Mouse (Mus musculus): ENCODE data around the gene Lyrm9. TPM values are rescaled to one million over a fixed set of nuclear protein-coding genes. Genes with fewer than 3 reads are reported as not detected.

Lyrm9 gene
- polyA plus RNA-seq, 1 experiment from 2014 or later, result 11.8 TPM

DNA sequence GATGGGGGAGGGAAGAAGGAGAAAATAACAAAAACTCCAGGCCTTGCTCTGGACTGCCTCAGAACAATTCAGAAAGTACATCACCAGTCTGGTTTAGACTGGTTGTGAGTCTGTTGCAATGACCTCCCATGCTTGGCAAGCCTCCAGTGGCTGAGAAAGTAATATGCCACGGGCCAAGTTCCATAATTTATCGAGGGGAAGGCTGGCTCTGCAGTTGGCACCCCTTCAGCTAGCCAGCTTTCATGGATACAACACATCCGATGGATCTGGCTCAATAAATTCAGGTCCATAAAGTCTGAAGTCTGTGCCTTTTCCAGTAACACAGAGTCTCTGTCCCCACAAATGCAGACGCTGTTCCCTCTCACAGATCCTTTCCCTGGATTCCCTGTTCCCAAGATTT, 34.8 kb upstream of the Lyrm9 start:
- no peak overlapping the region for H3K4me3 ChIP-seq (ENCODE audit: low read depth, low read length)
- H3K27ac ChIP-seq (ENCODE audit: low read length), result no peak overlapping the region
- H3K27me3 ChIP-seq (ENCODE audit: control insufficient read depth, insufficient read depth, low read depth, low read length), result no peaks in the 10 kb centered on the region
- H3K36me3 ChIP-seq (ENCODE audit: control insufficient read depth, insufficient read depth), result no peaks in the 10 kb centered on the region
- WGBS (ENCODE audit: insufficient replicate concordance), result 51% methylated on average over 4 of the region's 4 CpGs
- no peak overlapping the region for H3K4me2 ChIP-seq (ENCODE audit: low read depth, low read length)
- no peaks in the 10 kb centered on the region for H3K9me3 ChIP-seq (replicated peaks; ENCODE audit: control insufficient read depth, low read length)
- no peaks in the 10 kb centered on the region for H3K4me1 ChIP-seq (ENCODE audit: control insufficient read depth, low read depth, low read length)
- ATAC-seq (ENCODE audit: low read depth), result no peak
- no peak overlapping the region for H3K9ac ChIP-seq (ENCODE audit: low read depth, low read length)

DNA sequence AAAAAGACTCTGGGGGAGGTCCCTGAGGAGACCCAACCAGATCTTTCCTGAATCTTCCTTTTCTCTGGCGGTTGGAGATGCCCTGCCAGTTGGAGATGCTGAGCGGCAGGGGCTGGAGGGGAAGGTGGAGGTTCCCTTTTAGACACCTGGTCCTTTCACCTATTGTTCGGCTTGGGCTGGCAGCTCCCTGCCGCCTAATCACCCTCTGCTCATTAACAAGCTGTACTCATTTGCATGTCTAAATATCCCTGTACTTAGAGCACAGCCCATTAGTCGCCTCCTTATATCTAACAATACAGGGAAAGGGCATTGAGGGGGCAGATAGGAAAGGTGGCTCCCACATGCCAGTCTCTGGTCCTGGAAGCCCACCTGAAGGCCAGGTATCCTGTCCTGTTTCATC, 34.3 kb upstream of the Lyrm9 start:
- no peak overlapping the region for H3K27ac ChIP-seq (ENCODE audit: low read length)

DNA sequence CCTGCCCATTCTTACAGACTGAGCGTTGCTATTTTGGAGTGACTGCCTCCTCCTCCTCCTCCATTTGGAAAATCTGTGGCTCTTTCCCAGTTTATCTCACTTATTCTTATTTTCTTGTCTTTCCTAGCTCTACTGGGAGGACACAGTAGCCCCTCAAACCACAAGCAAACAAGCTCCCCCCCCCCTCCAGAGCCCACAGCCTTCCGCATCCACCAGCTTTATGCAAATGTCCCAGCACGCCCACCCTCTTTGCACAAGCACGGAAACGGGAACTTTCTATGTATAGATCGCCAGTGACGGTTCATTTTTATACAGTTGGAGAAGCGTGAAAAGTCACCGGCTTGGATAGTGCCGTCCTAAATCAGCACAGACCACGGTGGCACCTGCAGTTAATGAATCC, 33.9 kb upstream of the Lyrm9 start:
- peak overlapping the region; percentile 34 for H3K4me2 ChIP-seq (ENCODE audit: low read depth, low read length)
- 0 out of 2 replicates have a peak overlapping the region, but pooled peaks have one; percentile 18 for H3K4me3 ChIP-seq (ENCODE audit: low read depth, low read length)
- WGBS (ENCODE audit: insufficient replicate concordance), result 10% methylated on average over 11 of the region's 11 CpGs
- ATAC-seq (ENCODE audit: low read depth), result no peak
- no peaks in the 10 kb centered on the region for H3K9me3 ChIP-seq (replicated peaks; ENCODE audit: control insufficient read depth, low read length)
- no peak overlapping the region for H3K9ac ChIP-seq (ENCODE audit: low read depth, low read length)
- no peaks in the 10 kb centered on the region for H3K4me1 ChIP-seq (ENCODE audit: control insufficient read depth, low read depth, low read length)
- no peaks in the 10 kb centered on the region for H3K27me3 ChIP-seq (ENCODE audit: control insufficient read depth, insufficient read depth, low read depth, low read length)
- no peaks in the 10 kb centered on the region for H3K36me3 ChIP-seq (ENCODE audit: control insufficient read depth, insufficient read depth)
- no peak overlapping the region for H3K27ac ChIP-seq (ENCODE audit: low read length)

More for the DNA sequence above, 34.3 kb upstream of the Lyrm9 start:
- Histone ChIP-seq H3K27me3 (ENCODE audit: control insufficient read depth, insufficient read depth, low read depth, low read length) (no peaks in the 10 kb centered on the region), H3K36me3 (ENCODE audit: control insufficient read depth, insufficient read depth) (no peaks in the 10 kb centered on the region), H3K4me3 (ENCODE audit: low read depth, low read length) (no peak overlapping the region), H3K9me3 (replicated peaks; ENCODE audit: control insufficient read depth, low read length) (no peaks in the 10 kb centered on the region), H3K9ac (ENCODE audit: low read depth, low read length) (no peak overlapping the region), H3K4me2 (ENCODE audit: low read depth, low read length) (no peak overlapping the region), H3K4me1 (ENCODE audit: control insufficient read depth, low read depth, low read length) (no peaks in the 10 kb centered on the region)
- 35% methylated on average over 5 of the region's 5 CpGs for WGBS (ENCODE audit: insufficient replicate concordance)
- no peak for ATAC-seq (ENCODE audit: low read depth)

DNA sequence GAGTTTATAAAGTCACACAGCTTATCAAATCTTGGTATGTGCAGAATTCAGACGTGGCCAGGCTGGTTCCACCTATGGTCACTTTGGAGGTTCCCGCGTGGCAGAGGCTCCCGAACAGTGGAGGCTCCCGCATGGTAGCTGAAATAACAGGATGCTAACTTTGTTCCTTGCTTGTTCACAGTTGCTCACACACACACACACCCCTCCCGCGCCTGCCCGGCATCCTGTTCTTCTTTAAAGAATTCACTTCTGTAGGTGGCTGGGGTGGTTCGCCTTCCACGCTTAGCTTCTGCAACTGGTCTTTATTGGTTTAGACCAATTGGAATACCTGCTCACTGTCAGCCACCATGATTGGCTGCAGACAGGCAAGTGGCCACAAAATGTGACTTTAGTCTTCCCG, 33.3 kb upstream of the Lyrm9 start:
- H3K27me3 ChIP-seq (ENCODE audit: control insufficient read depth, insufficient read depth, low read depth, low read length), result no peaks in the 10 kb centered on the region
- no peak for ATAC-seq (ENCODE audit: low read depth)
- no peak overlapping the region for H3K4me3 ChIP-seq (ENCODE audit: low read depth, low read length)
- H3K4me2 ChIP-seq (ENCODE audit: low read depth, low read length), result peak overlapping the region; percentile 34
- no peak overlapping the region for H3K9ac ChIP-seq (ENCODE audit: low read depth, low read length)
- no peaks in the 10 kb centered on the region for H3K36me3 ChIP-seq (ENCODE audit: control insufficient read depth, insufficient read depth)
- no peaks in the 10 kb centered on the region for H3K9me3 ChIP-seq (replicated peaks; ENCODE audit: control insufficient read depth, low read length)
- no peak overlapping the region for H3K27ac ChIP-seq (ENCODE audit: low read length)
- H3K4me1 ChIP-seq (ENCODE audit: control insufficient read depth, low read depth, low read length), result no peaks in the 10 kb centered on the region
- 45% methylated on average over 11 of the region's 11 CpGs for WGBS (ENCODE audit: insufficient replicate concordance)

DNA sequence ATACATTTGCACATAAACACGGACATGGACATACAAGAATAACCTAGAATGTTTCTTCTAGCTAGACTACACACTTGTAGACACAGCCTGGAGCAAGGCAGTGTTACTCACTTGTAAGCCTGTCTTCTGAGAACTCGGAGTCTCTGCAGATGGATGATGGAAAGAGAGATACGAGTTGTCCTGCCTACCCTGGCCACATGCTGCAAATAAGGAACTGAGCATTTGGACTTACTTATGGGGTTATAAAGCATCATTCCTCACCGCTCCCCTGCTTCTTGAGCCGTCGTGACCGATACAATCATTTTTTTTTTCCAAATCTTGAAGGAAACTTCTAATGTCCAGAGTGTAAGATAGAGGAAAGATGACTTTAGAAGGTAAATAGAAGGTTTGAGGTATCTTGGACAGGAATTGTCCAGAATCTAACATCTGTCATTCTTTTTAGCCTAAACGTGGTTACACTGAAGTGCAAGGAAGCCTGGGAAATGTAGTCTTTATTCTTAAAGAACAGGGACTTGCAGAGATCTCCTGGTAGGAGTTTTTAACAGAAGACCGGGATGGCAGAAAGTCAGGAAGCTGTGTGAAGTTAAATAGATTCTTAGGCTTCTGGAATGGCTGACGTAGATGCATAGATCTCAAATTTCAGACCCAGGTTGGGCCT, 30.2 kb upstream of the Lyrm9 start:
- ATAC-seq (ENCODE audit: low read depth), result no peak

DNA sequence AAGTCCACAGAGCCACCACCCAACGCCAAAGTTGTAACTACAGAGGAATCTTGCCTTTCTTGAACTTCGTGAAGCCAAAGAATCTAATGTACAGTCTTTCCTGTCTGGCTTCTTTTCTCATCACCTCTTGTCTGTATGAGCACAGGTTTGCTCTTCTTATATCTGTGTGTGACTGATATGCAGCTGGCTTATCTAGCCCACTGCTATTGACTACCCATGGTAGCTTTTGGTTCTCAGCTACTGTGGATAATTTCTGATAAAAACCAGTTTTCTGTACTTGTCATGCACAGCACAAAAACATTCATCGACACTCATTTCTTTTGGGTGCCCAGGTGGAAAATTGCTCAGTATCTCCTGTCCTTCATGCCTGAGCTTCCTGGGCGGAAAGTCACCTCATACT, 25.3 kb upstream of the Lyrm9 start:
- 40% methylated on average over 4 of the region's 4 CpGs for WGBS (ENCODE audit: insufficient replicate concordance)
- Histone ChIP-seq H3K9me3 (replicated peaks; ENCODE audit: control insufficient read depth, low read length) (no peaks in the 10 kb centered on the region), H3K27me3 (ENCODE audit: control insufficient read depth, insufficient read depth, low read depth, low read length) (no peaks in the 10 kb centered on the region), H3K27ac (ENCODE audit: low read length) (peak overlapping the region; percentile 50), H3K9ac (ENCODE audit: low read depth, low read length) (no peak overlapping the region), H3K4me2 (ENCODE audit: low read depth, low read length) (no peak overlapping the region), H3K4me3 (ENCODE audit: low read depth, low read length) (no peak overlapping the region), H3K4me1 (ENCODE audit: control insufficient read depth, low read depth, low read length) (peaks cover 13% of the 10 kb centered on the region), H3K36me3 (ENCODE audit: control insufficient read depth, insufficient read depth) (no peaks in the 10 kb centered on the region)
- ATAC-seq (ENCODE audit: low read depth), result peak; percentile 80

More for the DNA sequence above, 30.2 kb upstream of the Lyrm9 start:
- no peaks in the 10 kb centered on the region for H3K36me3 ChIP-seq (ENCODE audit: control insufficient read depth, insufficient read depth)
- H3K4me1 ChIP-seq (ENCODE audit: control insufficient read depth, low read depth, low read length), result peaks cover 1% of the 10 kb centered on the region
- no peak overlapping the region for H3K27ac ChIP-seq (ENCODE audit: low read length)
- no peak overlapping the region for H3K4me3 ChIP-seq (ENCODE audit: low read depth, low read length)
- H3K9me3 ChIP-seq (replicated peaks; ENCODE audit: control insufficient read depth, low read length), result no peaks in the 10 kb centered on the region
- 63% methylated on average over 10 of the region's 10 CpGs for WGBS (ENCODE audit: insufficient replicate concordance)
- no peak overlapping the region for H3K9ac ChIP-seq (ENCODE audit: low read depth, low read length)
- no peak overlapping the region for H3K4me2 ChIP-seq (ENCODE audit: low read depth, low read length)
- no peaks in the 10 kb centered on the region for H3K27me3 ChIP-seq (ENCODE audit: control insufficient read depth, insufficient read depth, low read depth, low read length)

DNA sequence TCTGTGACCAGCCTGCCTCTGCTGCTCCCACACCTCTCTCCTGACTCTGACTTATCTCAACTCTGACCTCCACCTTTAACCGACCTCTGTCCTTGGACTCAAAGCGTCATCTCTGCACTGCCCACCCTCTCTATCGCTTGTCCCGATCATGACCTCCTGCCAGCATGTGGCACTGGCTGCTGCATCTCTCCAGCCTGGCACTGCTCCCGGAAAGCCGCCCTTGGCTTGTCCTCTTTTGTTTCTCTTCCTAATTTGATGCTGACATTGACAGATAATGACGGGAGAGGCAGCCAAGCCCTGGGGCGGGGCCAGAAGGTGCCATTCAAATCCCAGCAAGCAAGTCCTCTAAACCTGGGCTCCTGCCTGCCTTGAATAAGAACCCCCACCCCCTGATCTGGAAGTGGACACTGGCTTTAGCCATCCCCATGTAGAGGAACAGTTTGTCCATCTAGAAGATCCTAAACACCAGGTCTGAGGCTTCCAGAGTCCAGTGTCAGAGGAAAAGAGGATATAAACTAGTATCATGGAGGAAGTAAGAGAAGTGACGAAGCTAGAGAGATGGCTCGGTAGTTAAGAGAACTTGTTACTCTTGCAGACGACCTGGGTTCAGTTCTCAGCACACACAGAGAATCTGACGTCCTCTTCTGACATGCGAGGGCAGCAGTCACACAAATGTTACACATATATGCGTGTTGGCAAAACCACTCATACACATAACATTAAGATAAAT, 22.6 kb upstream of the Lyrm9 start:
- ATAC-seq (ENCODE audit: low read depth), result no peak
- no peak overlapping the region for H3K9ac ChIP-seq (ENCODE audit: low read depth, low read length)
- no peaks in the 10 kb centered on the region for H3K9me3 ChIP-seq (replicated peaks; ENCODE audit: control insufficient read depth, low read length)
- no peaks in the 10 kb centered on the region for H3K27me3 ChIP-seq (ENCODE audit: control insufficient read depth, insufficient read depth, low read depth, low read length)
- H3K4me1 ChIP-seq (ENCODE audit: control insufficient read depth, low read depth, low read length), result peaks cover 13% of the 10 kb centered on the region
- no peaks in the 10 kb centered on the region for H3K36me3 ChIP-seq (ENCODE audit: control insufficient read depth, insufficient read depth)
- no peak overlapping the region for H3K4me2 ChIP-seq (ENCODE audit: low read depth, low read length)
- H3K27ac ChIP-seq (ENCODE audit: low read length), result no peak overlapping the region
- WGBS (ENCODE audit: insufficient replicate concordance), result 46% methylated on average over 14 of the region's 14 CpGs
- no peak overlapping the region for H3K4me3 ChIP-seq (ENCODE audit: low read depth, low read length)

DNA sequence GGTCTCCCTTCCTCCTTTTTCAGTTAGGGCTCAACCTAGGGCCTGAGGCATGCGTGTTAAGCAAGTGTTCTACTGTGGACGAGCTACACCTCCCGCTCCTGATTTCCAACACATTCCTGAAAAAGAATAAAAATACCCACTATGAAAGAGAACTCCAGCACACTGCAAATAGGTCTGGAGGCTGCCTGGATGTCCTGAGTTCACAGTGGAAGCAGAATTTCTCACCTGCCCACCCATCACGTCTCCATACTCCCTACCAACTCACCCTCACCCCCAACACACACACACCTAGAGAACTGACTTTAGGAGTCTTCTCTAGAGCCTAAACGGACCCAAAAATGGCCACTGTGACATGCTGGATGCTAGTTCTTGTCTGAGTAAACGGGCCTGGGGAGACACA, 21.8 kb upstream of the Lyrm9 start:
- peaks cover 13% of the 10 kb centered on the region for H3K4me1 ChIP-seq (ENCODE audit: control insufficient read depth, low read depth, low read length)
- 75% methylated on average over 6 of the region's 6 CpGs for WGBS (ENCODE audit: insufficient replicate concordance)
- ATAC-seq (ENCODE audit: low read depth), result no peak
- no peaks in the 10 kb centered on the region for H3K27me3 ChIP-seq (ENCODE audit: control insufficient read depth, insufficient read depth, low read depth, low read length)
- no peak overlapping the region for H3K9ac ChIP-seq (ENCODE audit: low read depth, low read length)
- no peaks in the 10 kb centered on the region for H3K36me3 ChIP-seq (ENCODE audit: control insufficient read depth, insufficient read depth)
- H3K4me3 ChIP-seq (ENCODE audit: low read depth, low read length), result no peak overlapping the region
- H3K27ac ChIP-seq (ENCODE audit: low read length), result no peak overlapping the region
- no peaks in the 10 kb centered on the region for H3K9me3 ChIP-seq (replicated peaks; ENCODE audit: control insufficient read depth, low read length)
- no peak overlapping the region for H3K4me2 ChIP-seq (ENCODE audit: low read depth, low read length)

DNA sequence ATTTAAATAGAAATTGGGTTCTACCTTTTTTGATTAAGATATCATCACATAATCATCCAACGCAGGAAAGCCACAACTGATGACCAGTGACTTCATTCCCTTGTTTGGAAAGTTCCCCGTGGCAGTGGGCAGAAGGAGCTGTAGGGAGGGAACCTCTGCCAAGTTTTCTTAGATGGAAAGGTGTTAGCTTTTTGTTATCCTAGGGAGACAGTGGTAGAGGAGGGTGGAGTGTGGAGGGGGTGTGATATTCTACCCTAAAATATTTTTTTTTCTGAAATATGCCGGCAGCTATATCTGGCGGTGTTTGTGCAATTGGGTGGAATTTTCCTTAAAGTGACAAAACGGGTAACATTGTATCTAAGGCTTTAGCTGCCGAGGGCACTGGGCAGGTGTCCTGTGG, 21.2 kb upstream of the Lyrm9 start:
- no peaks in the 10 kb centered on the region for H3K9me3 ChIP-seq (replicated peaks; ENCODE audit: control insufficient read depth, low read length)

More for the DNA sequence above, 21.2 kb upstream of the Lyrm9 start:
- H3K36me3 ChIP-seq (ENCODE audit: control insufficient read depth, insufficient read depth), result no peaks in the 10 kb centered on the region
- no peak overlapping the region for H3K27ac ChIP-seq (ENCODE audit: low read length)
- H3K9ac ChIP-seq (ENCODE audit: low read depth, low read length), result no peak overlapping the region
- 70% methylated on average over 6 of the region's 6 CpGs for WGBS (ENCODE audit: insufficient replicate concordance)
- H3K4me3 ChIP-seq (ENCODE audit: low read depth, low read length), result no peak overlapping the region
- H3K4me2 ChIP-seq (ENCODE audit: low read depth, low read length), result no peak overlapping the region
- ATAC-seq (ENCODE audit: low read depth), result no peak
- H3K27me3 ChIP-seq (ENCODE audit: control insufficient read depth, insufficient read depth, low read depth, low read length), result no peaks in the 10 kb centered on the region
- peaks cover 13% of the 10 kb centered on the region for H3K4me1 ChIP-seq (ENCODE audit: control insufficient read depth, low read depth, low read length)
